Mouse (Mus musculus) heart, adult 8-10 months (tissue): ENCODE results near the gene Atp5g3. TPM values are rescaled to one million over a fixed set of nuclear protein-coding genes. Genes with fewer than 3 reads are reported as not detected.
"Not testable (repeated sequence)": the region's sequence is repeated elsewhere in the genome, so short reads cannot be mapped to it uniquely, and the experiment has no call there.

Experiments used
- DNase-seq: peaks from one replicate; pipeline ENCODE4 v3.0.0; 2022; ENCODE audit warnings: low spot score
- total RNA-seq, 4 experiments: library from RNA; stranded (reverse); gene quantifications; 2 replicates each; pipeline ENCODE4 v1.2.4; 2022

The Atp5g3 gene
- 1,000 to 10,000 TPM; 2,950 to 3,478 (median 3,237) TPM for total RNA-seq

DNA sequence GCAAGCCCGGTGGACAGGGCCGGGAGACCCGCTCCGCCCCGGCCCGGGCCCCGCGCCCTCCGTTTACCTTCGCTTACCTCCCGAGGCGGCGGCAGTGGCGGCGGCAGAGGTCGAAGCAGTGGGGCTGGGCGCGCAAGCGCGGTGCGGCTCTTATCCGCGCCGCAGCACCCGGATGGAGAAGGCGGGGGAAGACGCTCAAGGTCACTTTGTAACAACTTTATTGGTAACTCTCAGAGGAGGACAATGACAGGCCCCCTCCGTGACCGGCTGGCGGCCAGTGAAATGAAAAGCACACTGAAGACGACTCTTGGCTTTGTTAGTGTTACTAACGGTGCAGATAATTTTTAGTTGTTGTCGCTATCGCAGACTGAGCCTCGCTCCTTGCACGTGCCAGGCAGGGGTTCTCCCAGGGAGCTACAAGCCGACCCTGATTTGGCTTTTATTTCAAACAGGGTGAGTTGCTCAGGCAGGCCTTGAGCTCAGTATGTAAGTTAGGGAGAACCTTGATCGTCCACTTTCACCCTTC, at the start of gene Atp5g3:
TSS of gene Atp5g3 (minus strand) at position 152 of the 526 bp plus-strand sequence.
- peak; percentile 94 for DNase-seq

DNA sequence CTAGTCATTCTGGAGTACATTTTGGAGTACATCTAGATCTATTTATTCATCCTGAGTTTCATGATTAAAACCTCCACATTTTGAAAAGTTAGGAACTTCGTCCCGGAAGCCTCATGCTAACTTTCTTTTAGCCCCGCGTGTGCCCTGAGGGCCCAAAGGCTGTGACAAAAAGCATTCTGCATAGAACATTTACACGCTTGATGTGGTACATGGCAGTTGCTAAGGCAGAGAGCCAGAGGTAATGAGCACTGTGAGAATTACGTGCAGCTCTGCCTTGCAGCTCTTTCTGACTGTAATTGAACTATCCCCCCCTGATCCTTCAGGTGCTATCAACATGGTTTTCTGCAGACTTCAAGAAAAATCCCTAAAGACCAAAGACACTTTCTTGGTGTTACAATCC, 47.2 kb upstream of the Atp5g3 start:
- DNase-seq: no peak

- no peak for DNase-seq
Observed at GRCm38 (mm10) chr2:73953612-73954011, 42.5 kb upstream of the Atp5g3 start.

GRCm38 (mm10) chr2:73952597-73953219, 41.6 kb upstream of the Atp5g3 start:
- no peak for DNase-seq

- no peak for DNase-seq
Observed at GRCm38 (mm10) chr2:73947360-73947759, 36.2 kb upstream of the Atp5g3 start.

DNA sequence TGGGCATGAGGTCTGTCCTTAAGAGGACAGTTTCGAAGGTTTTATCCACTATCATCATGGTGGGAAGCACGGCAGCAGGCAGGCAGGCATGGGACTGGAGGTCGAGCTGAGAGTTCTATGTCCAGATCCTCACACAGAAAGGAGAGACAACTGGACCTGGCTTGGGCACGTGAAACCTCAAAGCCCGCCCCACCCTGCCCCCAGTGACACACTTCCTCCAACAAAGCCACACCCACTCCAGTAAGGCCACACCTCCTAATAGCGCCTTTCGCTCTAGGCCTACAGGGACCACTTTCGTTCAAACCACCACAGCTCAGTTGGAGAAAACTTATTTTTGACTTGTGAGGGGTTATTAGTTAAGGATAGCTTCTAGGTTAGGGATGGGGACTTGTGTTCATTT, 32.6 kb upstream of the Atp5g3 start:
- DNase-seq: no peak

DNA sequence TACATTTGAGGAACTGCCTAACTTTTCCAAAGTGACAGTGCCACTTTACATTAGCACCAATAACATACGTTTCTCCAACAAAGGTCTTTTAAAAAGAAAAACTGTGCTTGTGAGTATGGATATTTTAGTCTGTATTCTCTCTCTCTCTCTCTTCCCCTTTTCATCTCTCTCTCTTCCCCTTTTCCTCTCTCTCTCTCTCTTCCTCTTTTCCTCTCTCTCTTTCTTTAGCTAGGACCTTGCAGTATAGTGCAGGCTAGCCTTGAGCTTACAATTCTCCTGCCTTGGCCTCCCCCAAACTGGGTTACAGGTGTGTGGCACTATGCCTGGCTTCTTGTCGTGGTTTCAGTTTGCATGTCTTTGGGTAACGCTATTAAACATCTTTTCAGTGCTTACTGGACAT, 31.7 kb upstream of the Atp5g3 start:
- DNase-seq: no peak

GRCm38 (mm10) chr2:73941281-73941680, 30.2 kb upstream of the Atp5g3 start:
- DNase-seq: no peak

GRCm38 (mm10) chr2:73940471-73940870, 29.3 kb upstream of the Atp5g3 start:
- DNase-seq: no peak

DNA sequence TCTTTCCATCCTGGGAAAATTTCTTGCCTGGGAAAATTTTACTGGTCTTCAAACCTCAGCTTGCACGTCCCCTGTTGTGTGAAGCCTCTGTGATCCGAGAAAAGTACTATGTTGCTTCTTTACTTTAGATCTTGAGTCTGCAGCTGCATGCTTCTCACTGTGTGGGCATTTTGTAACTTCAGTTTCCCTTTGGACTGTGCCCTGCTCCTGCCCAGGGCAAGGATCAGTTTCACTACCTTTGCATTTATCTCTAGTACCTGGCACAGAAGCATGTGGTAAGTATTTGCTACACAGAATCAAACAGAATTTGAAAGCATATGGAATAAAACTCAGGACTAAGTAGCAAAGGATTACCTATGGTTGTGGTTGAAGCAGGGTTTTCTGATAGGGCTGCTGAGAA, 27.8 kb upstream of the Atp5g3 start:
- DNase-seq: no peak

GRCm38 (mm10) chr2:73932676-73933313, 21.7 kb upstream of the Atp5g3 start:
- no peak for DNase-seq

DNA sequence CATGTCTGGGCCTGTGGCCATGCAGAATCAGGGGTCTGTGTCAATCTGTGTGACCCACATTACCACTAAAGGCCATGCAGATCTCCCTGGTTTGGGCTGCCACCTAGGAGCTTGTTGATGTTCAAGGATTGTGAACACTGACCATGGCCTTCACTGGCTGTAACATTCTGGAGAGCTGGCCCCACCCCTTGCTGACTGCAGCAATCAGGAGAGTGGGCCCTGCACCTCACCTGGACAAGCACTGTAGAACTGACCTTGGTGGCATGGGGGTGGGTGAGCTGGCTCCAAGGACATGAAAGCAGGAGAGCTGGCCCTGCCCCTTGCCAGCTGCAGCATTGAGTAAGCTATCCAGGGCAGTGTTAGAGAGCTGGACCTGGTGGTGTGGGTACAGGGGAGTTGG, 16.6 kb upstream of the Atp5g3 start:
- DNase-seq: no peak

- DNase-seq: no peak
Observed at GRCm38 (mm10) chr2:73925539-73925938, 14.4 kb upstream of the Atp5g3 start.

- peak; percentile 18 for DNase-seq
Observed at GRCm38 (mm10) chr2:73925089-73925488, 14.0 kb upstream of the Atp5g3 start.

DNA sequence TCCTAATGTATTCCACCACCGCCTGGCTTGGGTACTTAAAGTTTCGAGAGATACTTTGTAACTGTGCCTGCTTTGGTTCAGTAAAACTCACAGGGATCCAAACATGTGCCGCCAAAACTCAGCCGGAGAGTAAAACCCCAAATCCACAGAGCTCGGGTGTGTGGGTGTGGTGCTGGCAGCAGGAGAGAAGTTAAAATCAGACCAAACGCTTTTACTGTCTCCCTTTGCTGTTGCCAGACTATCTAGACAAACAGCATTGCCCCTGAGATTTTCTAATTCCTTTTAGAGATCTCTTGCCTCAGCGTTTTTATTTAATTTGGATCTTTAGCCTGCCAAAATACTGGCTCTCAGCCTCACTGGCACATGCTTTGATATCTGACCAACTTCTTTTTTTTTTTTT, 8.5 kb upstream of the Atp5g3 start:
- DNase-seq: no peak

GRCm38 (mm10) chr2:73912264-73912663, 1.1 kb upstream of the Atp5g3 start:
- DNase-seq: no peak

- peak; percentile 21 for DNase-seq
Observed at GRCm38 (mm10) chr2:73910571-73911174, 453 bp downstream of the Atp5g3 start.

DNA sequence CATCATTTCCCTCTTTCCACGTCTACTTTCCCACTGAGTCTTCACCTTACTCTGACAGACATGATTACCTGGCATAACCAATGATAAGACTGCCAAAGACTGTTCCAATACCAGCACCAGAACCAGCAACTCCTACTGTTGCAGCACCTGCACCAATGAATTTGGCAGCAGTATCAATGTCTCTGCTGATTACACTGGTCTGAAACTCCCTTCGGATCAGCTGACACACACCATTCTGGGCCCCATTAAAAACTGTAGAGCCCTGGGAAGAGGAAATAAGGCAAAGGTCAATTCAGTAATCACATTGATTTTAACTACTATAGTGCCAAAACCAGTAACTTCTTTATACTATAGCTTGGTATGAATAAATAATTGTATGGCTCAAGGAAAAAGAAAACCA, 2.0 kb downstream of the Atp5g3 start:
- DNase-seq: no peak

DNA sequence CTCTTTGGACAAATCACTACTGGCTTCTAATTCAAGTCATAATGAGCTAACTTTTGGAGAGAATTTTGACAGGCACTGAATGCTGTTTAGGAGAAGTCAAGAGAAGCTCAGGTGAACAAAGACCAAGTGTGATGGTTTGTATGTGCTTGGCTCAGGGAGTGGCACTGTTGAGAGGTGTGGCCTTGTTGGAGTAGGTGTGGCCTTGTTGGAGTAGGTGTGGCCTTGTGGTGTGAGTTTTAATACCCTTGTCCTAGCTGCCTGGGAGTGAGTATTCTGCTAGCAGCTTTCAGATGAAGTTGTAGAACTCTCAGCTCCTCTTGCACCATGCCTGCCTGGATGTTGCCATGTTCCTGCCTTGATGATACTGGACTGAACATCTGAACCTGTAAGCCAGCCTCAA, 6.4 kb downstream of the Atp5g3 start:
- DNase-seq: not testable (repeated sequence)

- DNase-seq: no peak
Observed at GRCm38 (mm10) chr2:73903536-73903935, 7.6 kb downstream of the Atp5g3 start.

- not testable (repeated sequence) for DNase-seq
Observed at GRCm38 (mm10) chr2:73902328-73902727, 8.8 kb downstream of the Atp5g3 start.

DNA sequence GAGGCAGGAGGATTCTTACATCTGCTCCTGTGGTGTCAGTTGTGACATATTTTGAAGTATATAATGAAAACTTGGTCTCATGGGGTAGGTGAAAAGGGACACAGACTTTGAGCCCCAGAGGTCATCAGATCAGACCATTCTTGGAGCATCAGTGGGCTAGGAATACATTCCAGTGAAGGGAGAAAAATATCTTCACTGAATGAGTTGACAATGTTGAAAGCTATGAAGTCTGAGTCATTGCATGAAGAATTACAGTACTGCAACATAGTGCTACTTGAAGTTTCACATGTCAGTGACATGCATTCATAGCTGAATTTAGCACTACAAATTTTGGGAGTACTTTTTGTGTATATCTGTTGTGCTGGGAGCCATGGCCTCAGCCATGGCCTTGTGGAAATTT, 10.0 kb downstream of the Atp5g3 start:
- DNase-seq: no peak

DNA sequence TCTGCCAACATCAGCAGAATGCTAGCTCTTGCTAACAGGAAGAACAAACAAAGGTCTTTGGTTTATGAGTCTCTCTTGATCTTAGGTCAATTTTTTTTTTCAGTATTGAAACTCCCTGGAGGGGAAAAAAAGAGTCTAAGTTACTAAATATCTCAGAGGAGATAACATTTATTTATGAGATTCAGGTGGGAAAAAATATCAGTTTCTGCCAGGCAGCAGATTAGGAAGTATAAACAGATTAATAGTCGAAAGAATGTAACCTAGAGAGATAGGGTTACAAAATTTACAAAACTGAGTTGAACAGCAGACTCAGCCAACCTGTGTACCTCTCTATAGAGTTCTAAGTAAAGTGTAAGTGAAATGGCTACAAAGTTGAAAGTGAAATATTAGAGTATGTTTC, 10.8 kb downstream of the Atp5g3 start:
- no peak for DNase-seq
